Mouse (Mus musculus) adrenal gland, adult 18-20 months (tissue): Measurements from ENCODE around the gene Bicra. TPM values are rescaled to one million over a fixed set of nuclear protein-coding genes. Genes with fewer than 3 reads are reported as not detected.

Experiments
- DNase-seq, 2 experiments: peaks; one replicate each; pipeline ENCODE4 v3.0.0; 2021 to 2022; ENCODE audit warnings: low spot score in 2 of 2
- total RNA-seq, 2 experiments: library from RNA; stranded (reverse); gene quantifications; 1 replicate in 1 of 2; 2 replicates in 1 of 2; pipeline ENCODE4 v1.2.3; 2021

Gene Bicra
- total RNA-seq, 2 experiments from 2014 or later = 8.4 to 8.6 TPM

- no peak for DNase-seq
Observed at GRCm38 (mm10) chr7:16018016-16018810, 29.5 kb downstream of the Bicra start.

DNA sequence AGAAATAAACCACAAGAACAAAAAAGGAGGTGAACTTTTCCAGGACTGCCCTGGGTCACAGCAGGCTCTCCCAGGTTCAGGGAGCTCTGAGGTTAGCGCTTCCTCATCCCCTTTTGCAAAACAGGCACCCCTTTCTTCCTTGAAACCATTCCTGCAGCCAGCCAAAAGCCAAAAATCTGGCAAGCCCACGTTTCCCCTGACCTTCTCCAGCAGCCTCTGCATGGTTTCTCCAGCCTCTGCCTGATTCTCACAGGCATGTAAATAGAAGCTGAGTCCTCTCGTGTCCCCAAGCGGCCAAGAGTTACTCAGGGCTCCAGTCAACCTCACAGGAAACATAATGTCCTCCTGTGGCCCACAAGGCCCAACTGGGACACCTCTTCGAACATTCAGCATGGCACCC lies 32.3 kb downstream of the Bicra start:
- no peak for DNase-seq

- peak; percentile 40 to 52 for DNase-seq
Observed at GRCm38 (mm10) chr7:16014521-16015175, 33.1 kb downstream of the Bicra start.

DNA sequence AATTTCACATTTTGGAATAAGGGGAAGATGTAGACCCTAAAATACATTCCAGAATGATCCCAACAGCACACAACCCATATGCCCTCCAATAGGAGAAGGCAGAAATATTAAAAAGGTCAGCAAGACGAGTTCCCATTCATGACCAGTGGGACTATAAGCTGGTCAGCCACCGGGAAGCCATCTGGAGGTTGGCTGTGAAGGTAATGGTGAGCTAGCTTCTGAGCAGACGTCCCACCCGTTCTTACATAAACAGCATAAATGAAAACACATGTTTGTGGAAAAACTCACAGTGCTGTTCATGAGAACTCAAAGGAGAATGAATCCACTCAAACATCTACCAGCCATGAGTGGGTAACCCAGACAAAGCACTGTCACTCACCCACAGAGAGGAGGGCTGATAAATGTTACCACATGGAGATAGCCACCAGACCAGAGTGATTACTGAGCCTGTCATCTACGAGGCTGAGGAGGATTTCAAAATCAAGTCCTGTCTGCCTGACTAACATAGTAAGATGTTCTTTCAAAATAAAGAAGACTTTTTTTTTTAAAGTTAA lies 33.9 kb downstream of the Bicra start:
- no peak for DNase-seq

GRCm38 (mm10) chr7:16012576-16013263 lies 35.0 kb downstream of the Bicra start:
- peak in 1 of 2 experiments; percentile 47 for DNase-seq

GRCm38 (mm10) chr7:16011418-16012085 lies 36.2 kb downstream of the Bicra start:
- no peak for DNase-seq

DNA sequence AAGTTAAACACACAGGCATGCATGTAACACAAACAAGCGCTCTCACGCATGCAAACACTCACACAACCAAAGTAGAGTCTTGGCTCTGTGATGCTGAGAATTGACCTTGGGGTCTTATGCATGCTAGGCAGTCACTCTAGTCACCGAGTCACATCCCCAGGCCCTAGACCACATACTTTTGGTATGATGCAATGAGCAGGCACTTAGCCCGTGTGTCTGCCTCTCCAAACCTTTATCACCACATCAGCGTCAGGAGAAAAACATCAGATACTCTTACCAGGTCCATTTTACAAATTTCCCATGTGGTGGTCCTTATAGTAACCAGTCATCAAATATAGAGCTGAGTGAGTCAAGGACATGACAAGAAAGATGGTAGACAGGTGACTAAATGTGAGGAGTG lies 37.1 kb downstream of the Bicra start:
- DNase-seq = no peak

GRCm38 (mm10) chr7:16009636-16010035 lies 38.1 kb downstream of the Bicra start:
- no peak for DNase-seq

- DNase-seq = no peak
Observed at GRCm38 (mm10) chr7:16005020-16005419, 42.7 kb downstream of the Bicra start.

DNA sequence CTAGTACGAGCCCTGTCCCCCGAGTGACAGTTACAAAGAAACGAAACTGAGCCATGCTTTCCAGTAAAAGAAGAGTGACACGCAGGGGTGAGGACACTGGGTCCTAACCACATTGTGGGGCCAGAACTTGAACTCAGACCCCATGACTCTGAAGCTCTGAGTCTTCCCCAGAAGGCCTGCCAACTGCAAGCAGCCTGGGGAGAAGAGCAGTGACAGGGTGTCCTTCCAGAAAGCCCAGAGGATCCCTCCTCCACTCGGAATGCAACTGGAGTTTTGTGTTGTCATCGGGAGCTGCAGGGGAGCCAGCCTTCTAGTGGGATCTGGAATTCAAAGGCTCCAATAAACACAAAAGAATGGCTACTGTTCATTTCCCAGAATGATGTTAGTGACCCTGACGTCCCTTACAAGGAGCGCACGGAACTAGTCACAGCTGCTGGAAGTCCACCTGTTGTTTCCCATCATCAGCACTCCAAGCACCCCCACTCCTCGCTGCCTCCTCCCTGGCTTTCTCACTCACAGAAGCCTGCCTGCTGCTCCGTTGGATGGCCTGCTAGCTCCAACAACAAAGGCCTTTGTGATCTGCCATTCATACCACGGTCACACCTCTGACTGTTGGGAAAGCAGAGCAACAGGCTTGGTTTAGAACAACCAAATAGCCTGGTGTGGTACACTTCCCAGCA lies 43.4 kb downstream of the Bicra start:
- no peak for DNase-seq

GRCm38 (mm10) chr7:16003032-16003431 lies 44.7 kb downstream of the Bicra start:
- DNase-seq = no peak

GRCm38 (mm10) chr7:16002171-16002570 lies 45.5 kb downstream of the Bicra start:
- peak in 1 of 2 experiments; percentile 47 for DNase-seq

DNA sequence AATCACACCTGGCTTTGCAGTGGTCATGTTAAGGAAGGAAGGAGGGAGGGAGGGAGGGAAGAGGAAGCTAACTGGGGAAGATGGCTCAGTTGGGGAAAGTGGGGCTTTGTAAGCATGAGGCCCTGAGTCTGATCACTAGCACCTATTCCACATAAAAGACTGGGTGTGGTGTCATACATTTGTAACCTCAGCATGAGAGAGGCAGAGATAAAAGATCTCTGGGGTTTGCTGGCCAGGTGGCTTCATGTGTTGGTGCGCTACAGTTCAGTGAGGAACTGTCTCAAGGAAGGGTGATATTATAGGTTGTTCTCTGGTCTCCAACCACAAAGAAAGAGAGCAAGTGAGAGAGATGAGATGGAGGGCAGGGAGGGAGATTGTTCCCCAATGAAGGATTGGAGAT lies 46.0 kb downstream of the Bicra start:
- no peak for DNase-seq

DNA sequence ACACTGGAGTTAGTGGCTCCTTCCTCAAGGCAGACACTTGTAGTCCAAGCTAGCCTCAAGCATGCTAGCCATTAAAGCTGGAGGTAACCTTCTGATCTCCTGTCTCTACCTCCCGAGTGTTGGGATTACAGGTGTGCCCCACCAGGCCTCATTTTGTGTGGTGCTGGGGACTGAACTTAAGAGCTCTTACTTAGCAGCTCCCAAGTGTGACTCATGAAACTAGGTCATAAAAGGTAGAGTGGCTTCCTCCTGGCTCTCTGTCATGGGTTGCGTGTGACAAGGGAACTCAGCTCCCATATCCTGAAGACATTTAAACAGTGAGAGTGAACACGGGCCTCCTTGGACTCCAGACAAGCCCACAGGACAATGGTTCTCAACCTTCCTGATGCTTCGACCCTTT lies 53.9 kb downstream of the Bicra start:
- DNase-seq = no peak

GRCm38 (mm10) chr7:15993152-15993551 lies 54.6 kb downstream of the Bicra start:
- no peak for DNase-seq

DNA sequence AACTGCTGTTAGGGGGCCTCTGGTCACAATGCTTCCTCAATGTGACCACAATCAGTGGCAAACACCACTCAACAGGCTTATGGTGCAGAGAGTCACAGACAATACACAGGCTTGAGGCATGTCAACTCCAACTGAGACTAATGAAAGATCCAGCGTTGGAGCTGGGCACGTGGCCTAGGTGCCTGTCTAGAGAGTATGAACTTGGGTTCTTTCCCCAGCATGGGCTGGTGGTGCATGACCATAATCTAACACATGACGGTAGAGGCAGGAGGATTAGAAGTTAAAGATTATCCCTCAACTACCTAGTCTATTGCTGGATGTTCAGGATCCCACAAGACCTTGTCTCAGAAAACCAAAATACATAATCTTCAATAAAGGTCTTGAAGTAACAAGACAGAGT lies 56.0 kb downstream of the Bicra start:
- DNase-seq = no peak

GRCm38 (mm10) chr7:15987661-15988356 lies 59.9 kb downstream of the Bicra start:
- no peak for DNase-seq

- no peak for DNase-seq
Observed at GRCm38 (mm10) chr7:15982729-15983407, 64.9 kb downstream of the Bicra start.

DNA sequence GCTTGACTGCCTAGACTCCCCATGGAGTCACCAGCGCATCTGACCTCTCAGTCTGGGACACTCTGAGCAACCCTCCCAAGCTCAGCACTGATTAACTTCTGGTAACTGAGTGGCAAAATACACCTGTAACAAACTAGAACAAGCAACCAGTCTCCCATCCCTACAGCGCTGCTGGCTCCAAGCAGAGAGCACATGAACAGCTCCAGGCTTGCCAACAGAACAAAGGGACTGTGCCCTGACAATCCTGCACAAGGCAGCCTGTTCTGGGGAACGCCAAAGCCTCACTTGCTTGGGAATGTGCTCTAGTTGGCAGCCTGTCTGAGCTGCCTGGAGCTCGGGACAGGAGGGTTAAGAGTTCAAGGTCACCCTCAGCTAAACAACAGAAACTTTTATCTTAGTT lies 66.2 kb downstream of the Bicra start:
- DNase-seq = no peak
